Mouse (Mus musculus) bone marrow macrophage, adult 2 months (primary cell): Measurements from ENCODE around the gene Vmn2r25. TPM values are rescaled to one million over a fixed set of nuclear protein-coding genes. Genes with fewer than 3 reads are reported as not detected.
"Not testable (repeated sequence)": the region's sequence is repeated elsewhere in the genome, so short reads cannot be mapped to it uniquely, and the experiment has no call there.

ENCODE experiments used
- H3K27ac ChIP-seq: 2 replicates; pipeline ENCODE4 v1.5.1; 2012; ENCODE audit warnings: low read depth, low read length; ENCODE audit not compliant: insufficient read depth
- H3K4me1 ChIP-seq: 2 replicates; pipeline ENCODE4 v1.6.1; 2012; ENCODE audit warnings: low read length; ENCODE audit not compliant: control insufficient read depth, insufficient read depth
- H3K4me3 ChIP-seq: 2 replicates; pipeline ENCODE4 v1.5.1; 2012; ENCODE audit warnings: mild to moderate bottlenecking, low read length, moderate library complexity; ENCODE audit not compliant: insufficient read depth
- CTCF ChIP-seq: IDR thresholded peaks from 2 replicates; pipeline ENCODE4 v1.5.1; 2012; ENCODE audit warnings: low read depth, mild to moderate bottlenecking, low read length, moderate library complexity
- POLR2A ChIP-seq: IDR thresholded peaks from 2 replicates; pipeline ENCODE4 v1.6.1; 2012; ENCODE audit warnings: mild to moderate bottlenecking, low read depth, low read length, borderline replicate concordance
- polyA plus RNA-seq: library from polyadenylated mRNA; stranded (reverse); fragments of >200 nt; gene quantifications from 2 replicates; pipeline ENCODE4 v1.2.4, GENCODE M21; 2012; ENCODE audit not compliant: missing spikeins, insufficient read depth, insufficient read length

Gene Vmn2r25
- polyA plus RNA-seq = 0.12 TPM in 1 of 2 replicates, not detected in the other

DNA sequence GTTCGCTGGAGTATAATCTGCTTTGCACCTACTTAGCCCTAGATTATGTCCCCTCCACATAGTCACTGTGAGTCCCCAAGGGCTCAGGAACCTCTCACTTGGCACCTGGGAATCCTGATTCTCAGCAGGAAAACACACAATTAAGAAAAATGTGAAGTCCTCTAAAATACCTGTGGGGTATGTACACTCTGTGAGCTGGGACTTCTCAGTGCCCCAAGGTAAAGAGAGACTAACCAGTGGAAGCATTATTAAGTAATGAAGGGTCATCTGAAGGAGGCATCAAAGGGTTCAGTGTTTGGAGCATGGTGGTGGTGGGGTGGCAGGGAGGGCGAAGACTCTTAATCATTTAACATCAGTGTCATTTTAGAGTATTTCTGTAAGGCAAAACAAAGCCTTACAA lies at the start of gene Vmn2r25:
TSS of gene Vmn2r25 (minus strand) at position 101 of the 400 bp plus-strand sequence.
- not testable (repeated sequence) for H3K27ac ChIP-seq, H3K4me3 ChIP-seq, H3K4me1 ChIP-seq

DNA sequence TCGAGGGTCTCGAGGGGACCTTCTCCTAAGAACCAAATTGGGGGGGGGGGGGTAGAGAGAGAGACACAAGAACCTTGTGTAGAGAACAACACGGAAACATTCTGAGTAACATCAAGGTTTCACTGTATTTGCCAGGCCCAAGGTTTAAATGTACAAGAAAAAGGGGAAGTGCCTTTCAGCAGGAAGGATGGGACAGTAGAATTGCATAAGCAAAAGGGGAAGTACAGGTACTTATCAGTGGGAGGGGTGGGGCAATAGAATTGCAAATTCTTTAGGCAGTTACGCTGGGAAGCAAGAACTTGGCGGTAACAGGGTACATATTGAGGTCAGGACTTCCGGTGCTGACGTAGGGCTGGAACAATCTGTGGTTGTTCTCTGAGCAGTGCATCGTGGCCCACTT lies 33.3 kb downstream of the Vmn2r25 start:
- no peak overlapping the region for H3K27ac ChIP-seq
- TF ChIP-seq CTCF (no peak), POLR2A (no peak)
- no peaks in the 10 kb centered on the region for H3K4me1 ChIP-seq
- no peak overlapping the region for H3K4me3 ChIP-seq

DNA sequence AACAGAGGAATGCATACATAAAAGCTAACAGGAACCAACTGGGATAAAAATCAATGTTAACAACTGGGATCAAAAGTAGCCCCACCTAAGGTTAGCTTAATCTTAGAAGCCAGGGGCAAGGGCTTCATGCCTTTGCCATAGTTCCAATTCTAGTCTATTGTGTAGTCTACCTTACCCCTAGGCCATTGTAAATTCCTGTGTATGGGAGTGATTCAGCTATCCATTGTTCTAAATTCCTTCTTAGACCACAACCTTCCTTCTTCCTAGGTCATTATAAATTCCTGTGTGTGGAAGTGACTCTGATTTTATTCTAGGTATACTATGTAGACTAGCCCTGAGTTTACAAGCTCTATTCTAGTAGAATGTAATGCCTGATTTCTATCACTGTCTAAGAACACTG lies 43.0 kb downstream of the Vmn2r25 start:
- not testable (repeated sequence) for H3K4me3 ChIP-seq, H3K4me1 ChIP-seq, H3K27ac ChIP-seq

- H3K27ac ChIP-seq = no peak overlapping the region
- no peak for TF ChIP-seq CTCF
- no peak for TF ChIP-seq POLR2A
These were observed 59.5 kb downstream of the Vmn2r25 start for GRCm38 (mm10) chr6:123793746-123794145.

DNA sequence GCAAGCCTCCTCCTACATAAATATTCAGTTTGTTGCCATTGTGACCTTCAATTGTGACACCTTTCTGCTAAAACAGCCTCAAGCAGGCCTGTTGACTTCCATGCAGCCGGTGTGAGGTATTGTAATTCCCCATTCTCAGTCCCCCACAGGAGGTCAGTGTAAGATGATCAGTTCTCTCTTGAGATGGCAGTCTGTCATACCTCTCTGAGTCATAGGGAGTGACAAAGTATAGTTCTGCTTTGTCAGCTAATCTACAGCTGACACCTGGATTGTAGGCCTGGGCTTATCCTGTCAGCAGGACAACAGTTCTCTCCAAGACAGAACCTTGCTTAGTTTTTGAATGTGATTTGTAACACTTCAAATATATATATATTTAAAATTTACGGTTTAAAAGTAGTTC lies 68.4 kb downstream of the Vmn2r25 start:
- Histone ChIP-seq H3K4me1 (no peaks in the 10 kb centered on the region), H3K27ac (no peak overlapping the region), H3K4me3 (no peak overlapping the region)
- TF ChIP-seq CTCF (no peak), POLR2A (no peak)

More at GRCm38 (mm10) chr6:123793746-123794145, 59.5 kb downstream of the Vmn2r25 start:
- Histone ChIP-seq H3K4me3 (no peak overlapping the region), H3K4me1 (no peaks in the 10 kb centered on the region)

- TF ChIP-seq POLR2A = no peak
- Histone ChIP-seq H3K4me3 (no peak within 1 kb of the TSS), H3K4me1 (no peaks in the 10 kb centered on the region), H3K27ac (no peak within 1 kb of the TSS)
These were observed 74.7 kb downstream of the Vmn2r25 start, which contains the start of gene Vmn2r24 for GRCm38 (mm10) chr6:123778579-123778978. Gene Vmn2r24, plus strand, starts transcription at chr6:123778879.

Other genes starting within 250 kb of the Vmn2r25 start
- gene Vmn2r22, start 202.7 kb downstream of the Vmn2r25 start, polyA plus RNA-seq = not detected in 2 replicates
- gene Vmn2r23, start 150.8 kb downstream of the Vmn2r25 start, polyA plus RNA-seq = 0.08 and 0.09 TPM in 2 replicates
- 0.15 and 0.31 TPM in 2 replicates for gene Vmn2r24, start 74.6 kb downstream of the Vmn2r25 start, polyA plus RNA-seq
- gene Vmn2r26, start 171.1 kb upstream of the Vmn2r25 start, polyA plus RNA-seq = not detected in 2 replicates